Mouse (Mus musculus): ENCODE measurements around the gene Hspa4l. TPM values are rescaled to one million over a fixed set of nuclear protein-coding genes. Genes with fewer than 3 reads are reported as not detected.

The Hspa4l gene
- 3.6 and 6.0 TPM in 2 replicates for polyA plus RNA-seq (2012; rRNA removed)

DNA sequence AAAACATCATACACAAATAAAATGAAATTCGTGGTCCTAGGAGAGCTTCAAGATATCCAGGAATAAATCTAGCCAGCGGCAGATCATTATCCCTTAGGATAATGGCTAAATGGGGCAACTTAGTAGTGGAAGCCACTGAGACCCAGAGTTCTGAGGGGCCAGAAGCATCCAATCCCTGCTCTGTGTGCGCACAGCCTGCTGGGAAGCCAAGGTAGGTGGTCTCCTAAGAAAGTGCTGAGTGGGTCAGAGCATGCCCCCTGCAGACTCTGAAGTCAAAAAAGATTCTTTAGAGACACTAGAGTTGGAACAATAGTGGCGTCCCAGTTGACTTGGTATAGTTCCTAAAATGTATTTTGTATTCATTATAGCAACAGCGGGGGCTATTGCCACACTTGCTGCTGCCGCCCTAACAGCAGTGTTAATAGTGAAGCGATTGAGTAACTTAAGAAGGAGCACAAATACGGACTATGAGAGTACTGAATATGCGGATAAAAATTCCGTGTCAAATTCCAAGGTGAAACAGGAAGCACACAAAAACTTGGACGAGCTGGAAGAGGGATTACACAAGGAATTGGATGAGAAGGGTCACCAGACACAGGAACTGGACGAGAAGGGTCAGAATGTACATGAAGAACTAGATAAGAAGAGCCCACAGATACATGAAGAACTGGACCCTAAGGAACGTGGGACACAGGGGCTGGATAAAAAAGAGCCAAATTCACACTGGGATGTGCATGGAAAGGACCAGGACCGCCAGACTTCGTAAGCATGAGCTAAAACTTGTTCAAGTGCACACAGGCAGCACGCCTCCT lies at the start of gene Hspa4l:
Gene Hspa4l, plus strand, starts transcription at position 472 of the 812 bp plus-strand sequence.
- no peak for DNase-seq (ENCODE audit: low read depth, low spot score)
- 35% methylated on average over 16 of the region's 16 CpGs for WGBS

DNA sequence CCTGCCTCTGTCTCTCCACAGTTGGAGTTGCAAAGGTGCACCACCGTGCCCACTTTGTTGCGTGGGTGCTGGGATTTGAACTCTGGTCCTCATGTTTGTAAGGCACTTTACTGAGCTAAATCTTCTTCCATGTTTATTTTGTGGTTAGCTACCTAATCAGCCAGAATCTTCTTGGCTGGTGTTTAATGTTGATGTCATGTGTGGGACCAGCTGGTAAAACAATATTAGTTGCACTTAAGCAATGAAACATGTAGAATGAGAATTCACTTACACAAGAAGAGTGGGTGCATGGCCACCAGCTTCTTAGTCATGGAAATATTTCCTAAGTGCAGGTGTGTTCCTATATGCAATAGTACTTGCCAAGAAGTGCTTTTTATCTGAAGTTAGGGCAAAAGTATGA lies 49.1 kb upstream of the Hspa4l start:
- 93% methylated on average over 2 of the region's 2 CpGs for WGBS
- no peak for DNase-seq (ENCODE audit: low read depth, low spot score)

DNA sequence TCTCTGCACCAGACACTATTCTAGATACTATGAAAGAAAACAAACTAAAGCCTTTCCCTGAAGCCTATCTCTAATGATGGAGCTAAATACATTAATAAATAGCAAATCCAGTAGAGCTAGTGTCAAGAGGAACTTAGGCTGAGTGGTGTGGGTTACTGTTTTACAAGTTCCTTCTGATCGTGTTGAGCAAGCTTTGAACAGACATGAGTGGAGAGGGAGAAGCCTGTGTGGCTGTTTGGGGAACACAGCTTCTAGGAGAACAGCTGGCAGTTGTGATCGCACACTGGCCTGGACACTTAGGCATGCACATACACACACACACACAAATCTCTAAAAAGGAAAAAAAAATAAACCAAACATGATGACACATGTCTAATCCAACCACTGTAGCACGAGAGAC lies 45.5 kb upstream of the Hspa4l start:
- WGBS = 62% methylated on average over 3 of the region's 3 CpGs
- no peak for DNase-seq (ENCODE audit: low read depth, low spot score)

DNA sequence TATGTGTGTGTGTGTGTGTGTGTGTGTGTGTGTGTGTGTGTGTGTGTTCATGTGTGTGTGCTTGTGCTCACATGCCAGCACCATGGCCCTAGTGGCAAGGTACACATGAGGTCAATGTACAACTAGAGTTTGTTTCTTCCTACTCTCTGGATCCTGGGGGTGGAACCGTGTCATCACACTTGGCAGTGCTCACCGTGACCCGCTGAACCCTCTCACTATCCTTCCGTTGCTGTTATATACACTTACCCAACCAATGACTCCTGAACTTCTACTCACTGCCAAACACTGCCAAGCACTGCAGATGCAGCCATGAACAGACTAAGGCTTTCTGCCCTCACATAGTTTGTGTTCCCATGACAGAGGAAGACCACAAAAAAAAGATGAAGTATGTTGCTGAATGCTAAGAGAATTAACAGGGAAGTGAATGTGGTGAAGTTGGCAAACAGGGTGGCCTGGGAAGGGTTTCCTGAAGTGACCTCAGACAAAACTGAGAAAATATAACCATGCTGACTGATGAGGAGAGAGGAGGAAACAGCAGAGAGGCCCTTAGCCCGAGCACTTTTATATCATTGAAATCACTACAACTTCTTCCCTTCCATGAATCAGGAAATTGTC lies 39.4 kb upstream of the Hspa4l start:
- no peak for DNase-seq (ENCODE audit: low read depth, low spot score)
- WGBS = 12% methylated on average over 5 of the region's 5 CpGs

DNA sequence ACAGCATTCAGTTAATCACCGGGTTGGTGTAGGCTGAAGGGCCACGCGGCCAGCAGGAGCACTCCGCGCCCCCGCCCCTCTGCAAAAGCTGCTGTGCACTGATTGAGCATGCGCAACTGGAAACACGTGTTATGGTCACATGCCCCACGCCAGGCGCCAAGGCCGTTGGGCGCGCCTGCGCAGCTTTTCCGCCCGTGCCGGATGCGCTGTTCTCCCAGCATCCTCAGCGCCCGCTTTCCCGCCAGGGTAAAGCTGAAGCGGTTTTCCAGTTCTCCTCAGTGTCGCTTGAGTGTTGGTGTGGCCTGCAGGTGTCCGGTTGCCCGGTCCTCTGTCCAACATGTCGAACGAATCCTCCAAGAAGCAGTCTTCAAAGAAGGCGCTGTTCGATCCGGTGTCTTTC lies 35.6 kb upstream of the Hspa4l start, which contains the start of gene Slc25a31:
Gene Slc25a31, plus strand, starts transcription at position 201 of the 400 bp plus-strand sequence.
- 95% methylated on average over 30 of the region's 30 CpGs for WGBS
- no peak for DNase-seq (ENCODE audit: low read depth, low spot score)

DNA sequence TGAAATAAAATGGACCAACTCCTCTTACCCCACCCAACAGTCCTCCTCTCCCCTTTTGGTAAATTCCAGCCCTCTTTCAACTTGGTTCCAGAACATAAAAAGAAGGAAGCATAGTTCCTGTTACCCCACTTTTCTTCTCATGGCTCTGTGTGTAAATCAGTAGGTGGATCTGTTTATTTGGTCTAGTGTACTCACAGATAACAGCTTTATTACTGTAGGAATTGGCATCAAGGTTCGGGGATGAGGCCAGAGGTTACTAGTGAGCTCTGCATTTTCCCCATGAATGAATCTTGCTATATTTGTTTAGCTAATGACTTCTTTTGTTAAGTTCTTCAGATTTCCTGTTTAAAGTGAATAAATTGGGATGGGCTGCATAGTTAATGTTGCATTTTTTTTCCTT lies 28.2 kb upstream of the Hspa4l start:
- peak; percentile 53 for DNase-seq (ENCODE audit: low read depth, low spot score)
- WGBS = 9% methylated on average over 1 of the region's 1 CpGs

DNA sequence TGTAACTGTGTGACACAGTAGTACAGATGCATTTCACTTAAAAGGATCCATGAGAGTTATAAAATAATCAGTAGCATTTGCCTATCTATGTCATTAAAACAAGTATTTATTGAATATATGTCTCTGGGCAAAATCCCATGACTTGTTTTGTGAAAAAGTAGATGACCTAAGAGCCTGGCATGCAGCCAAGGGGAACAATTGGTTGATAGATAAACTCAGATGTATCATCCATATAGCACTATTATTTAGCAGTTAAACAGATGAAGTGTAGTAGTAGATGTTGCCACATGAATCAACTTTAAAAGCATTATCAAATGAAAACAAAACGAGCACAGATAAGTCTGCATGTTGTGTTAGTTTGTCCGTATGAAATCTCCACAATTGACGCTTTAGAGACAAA lies 25.3 kb upstream of the Hspa4l start:
- DNase-seq (ENCODE audit: low read depth, low spot score) = no peak
- 56% methylated on average over 3 of the region's 3 CpGs for WGBS

DNA sequence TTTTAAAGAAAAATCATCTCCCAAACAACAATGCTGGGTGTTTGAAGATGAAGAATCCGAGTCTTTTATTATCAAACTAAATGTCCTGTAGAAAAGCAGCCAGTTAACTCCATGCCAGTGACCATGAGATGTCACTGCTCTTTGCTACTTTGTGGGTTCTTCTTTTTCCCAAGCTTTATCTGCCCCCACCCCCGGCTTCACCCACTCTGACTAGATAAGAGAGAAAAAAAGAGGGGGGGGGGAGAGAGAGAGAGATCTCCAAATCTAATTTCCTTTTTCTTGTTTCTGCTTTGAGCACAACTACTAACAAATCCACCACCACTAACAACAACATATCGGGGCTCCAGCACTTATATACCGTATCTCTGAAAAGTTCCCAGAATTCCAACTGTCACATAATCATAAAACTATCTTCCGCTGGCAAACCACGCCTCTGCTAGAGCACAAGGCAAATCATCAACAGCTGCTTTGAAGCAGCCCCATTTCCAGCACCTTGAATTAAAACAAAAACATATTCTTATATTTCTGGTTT lies 5.8 kb upstream of the Hspa4l start:
- no peak for DNase-seq (ENCODE audit: low read depth, low spot score)
- WGBS = 53% methylated on average over 6 of the region's 6 CpGs

DNA sequence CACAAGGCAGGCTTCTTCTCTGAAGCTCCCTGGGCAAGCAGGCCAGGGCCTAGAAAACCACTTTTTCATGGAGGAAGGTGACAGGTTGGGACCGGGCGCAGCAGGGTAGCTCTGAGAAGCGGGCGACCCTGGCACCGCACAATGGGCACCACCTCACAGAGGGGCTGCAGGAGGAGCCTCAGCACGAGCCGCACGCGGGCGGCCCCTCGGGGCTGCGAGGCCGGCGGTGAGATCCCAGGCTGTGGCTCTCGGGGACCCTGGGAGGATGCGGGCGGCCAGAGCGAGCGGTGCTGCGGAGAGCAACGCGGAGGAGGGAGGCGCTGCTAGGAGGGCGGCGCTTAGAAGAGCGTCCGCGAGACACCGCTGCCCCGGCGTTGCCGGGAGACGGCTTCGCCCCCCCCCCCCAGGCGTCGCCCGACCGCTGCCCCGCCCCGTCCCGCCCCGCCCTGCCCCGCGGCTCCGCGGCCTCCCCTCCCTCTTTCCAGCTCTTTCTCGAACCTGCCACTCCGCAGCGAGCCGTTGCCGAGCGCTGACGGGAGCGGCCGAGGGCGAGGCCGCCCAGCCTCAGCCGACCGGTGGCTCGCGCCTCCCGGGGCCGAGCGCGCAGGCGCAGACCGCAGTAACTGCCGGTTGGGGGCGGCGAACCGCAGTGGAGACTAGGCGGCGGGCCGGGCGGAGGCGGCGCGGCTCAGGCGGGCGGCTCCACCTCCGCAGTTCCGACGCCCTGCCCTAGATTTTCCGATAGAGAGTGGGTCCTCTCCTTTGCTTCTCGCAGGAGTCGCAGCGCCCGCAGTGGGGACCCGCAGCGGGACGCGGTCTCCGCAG lies 753 bp downstream of the Hspa4l start:
- WGBS = under 1% methylated on average over 84 of the region's 93 CpGs

DNA sequence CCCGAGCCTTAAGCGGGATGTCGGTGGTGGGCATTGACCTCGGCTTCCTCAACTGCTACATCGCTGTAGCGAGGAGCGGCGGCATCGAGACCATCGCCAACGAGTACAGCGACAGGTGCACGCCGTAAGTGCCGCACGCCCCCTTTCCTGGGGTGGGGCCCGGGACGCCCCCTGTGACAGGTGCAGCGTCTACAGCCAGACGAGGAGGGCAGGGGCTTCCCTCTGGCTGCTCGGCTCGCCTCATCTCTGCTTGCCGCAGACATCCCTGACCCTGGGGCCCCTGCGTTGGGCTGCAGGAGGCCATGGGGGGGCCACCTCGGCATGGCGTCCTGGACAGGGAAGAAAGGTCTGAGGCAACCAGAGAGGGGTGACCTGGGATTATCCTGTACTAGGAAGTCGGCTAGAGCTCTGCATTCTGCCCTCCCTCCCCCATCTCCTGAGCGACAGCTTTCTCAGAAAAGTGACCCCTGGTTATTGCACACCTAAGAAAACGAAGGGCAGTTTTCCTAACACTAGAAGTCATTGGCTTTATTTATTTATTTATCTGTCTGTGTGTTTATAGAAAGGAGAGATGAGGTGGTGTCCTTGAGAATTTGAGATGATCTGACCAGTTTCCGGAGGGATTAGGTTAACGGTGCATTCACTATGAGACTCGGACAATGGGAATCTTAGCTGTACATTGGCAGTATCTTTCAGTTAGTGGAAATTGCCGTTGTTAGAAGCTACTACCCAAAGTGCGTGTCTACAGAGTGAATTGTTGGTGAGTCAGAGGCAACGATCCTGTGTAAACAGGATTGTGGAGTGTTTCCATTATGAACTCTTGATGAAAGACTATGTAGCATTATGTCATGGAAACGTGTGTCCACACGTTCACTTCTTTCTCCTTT lies 1.6 kb downstream of the Hspa4l start:
- DNase-seq (ENCODE audit: low read depth, low spot score) = peak; percentile 44
- WGBS = under 1% methylated on average over 37 of the region's 37 CpGs

More for the DNA sequence above, 753 bp downstream of the Hspa4l start:
- peak; percentile 55 for DNase-seq (ENCODE audit: low read depth, low spot score)

DNA sequence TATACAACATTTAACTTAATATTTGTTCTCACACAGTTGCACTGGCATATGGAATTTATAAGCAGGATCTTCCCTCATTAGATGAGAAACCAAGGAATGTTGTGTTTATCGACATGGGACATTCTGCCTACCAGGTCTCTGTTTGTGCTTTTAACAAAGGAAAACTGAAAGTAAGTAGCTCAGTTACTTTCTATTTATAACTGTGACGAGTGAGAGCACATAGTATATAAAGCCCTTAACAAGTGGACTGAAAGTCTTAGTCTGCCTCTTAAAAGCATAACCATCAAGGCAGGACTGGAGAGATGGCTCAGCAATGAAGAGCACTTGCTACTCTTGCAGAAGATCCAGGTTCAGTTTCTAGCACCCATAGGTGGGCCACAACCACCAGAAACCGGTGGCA lies 16.5 kb downstream of the Hspa4l start:
- 80% methylated on average over 3 of the region's 3 CpGs for WGBS

DNA sequence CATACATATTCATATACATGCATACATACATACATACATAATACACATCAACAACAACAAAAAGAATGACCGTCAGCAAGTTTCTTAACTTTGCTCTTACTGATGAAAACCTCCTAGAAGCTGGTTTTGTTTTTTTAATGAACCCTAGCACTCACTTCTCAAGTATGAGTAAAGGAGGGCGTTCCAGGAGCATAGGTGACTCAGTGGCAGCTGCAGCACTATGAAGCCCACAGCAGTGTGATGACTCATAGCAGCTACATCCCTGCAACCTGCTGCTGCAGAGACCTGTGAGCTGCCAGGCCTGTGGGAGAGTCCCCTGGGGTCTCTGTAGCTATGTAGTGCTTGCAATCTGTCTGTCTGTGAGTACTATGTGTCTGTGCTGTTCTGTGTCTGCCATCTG lies 17.0 kb downstream of the Hspa4l start:
- WGBS = 91% methylated on average over 2 of the region's 2 CpGs
- DNase-seq (ENCODE audit: low read depth, low spot score) = no peak

More for the DNA sequence above, 16.5 kb downstream of the Hspa4l start:
- DNase-seq (ENCODE audit: low read depth, low spot score) = no peak

DNA sequence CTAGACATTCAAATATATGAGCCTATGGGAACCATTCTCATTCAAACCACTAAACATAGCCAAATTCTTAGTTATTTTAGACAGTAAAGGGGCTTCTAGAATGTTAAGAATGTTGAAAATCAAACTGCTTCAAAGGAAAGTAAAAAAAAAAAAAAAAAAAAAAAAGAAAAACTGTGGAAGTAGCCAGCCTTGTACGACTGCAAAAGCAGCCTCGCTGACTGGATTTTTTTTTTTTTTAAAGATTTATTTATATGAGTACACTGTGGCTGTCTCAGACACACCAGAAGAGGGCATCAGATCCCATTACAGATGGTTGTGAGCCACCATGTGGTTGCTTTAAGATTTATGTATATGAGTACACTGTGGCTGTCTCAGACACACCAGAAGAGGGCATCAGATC lies 49.5 kb downstream of the Hspa4l start:
- DNase-seq (ENCODE audit: low read depth, low spot score) = no peak

DNA sequence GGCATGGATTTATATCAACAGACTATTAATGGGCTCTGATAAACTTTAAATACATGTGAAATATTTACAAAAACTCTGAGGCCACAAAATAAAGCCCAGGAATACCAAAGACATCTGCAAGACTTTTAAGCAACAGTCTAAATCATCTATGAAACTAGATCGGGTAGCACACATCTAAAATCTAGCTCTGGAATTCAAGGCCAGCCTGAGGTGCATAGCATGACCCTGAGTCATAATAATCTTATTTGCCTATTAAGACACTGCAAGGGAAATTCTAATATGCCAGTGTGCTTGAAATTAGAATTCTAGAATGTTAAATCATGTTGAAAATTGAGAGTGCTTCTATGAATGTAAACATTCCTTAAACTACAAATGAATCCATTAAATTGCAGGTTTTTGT lies 53.8 kb downstream of the Hspa4l start:
- 61% methylated on average over 1 of the region's 1 CpGs for WGBS
- no peak for DNase-seq (ENCODE audit: low read depth, low spot score)

More for the DNA sequence above, 49.5 kb downstream of the Hspa4l start:
- 69% methylated on average over 2 of the region's 2 CpGs for WGBS

DNA sequence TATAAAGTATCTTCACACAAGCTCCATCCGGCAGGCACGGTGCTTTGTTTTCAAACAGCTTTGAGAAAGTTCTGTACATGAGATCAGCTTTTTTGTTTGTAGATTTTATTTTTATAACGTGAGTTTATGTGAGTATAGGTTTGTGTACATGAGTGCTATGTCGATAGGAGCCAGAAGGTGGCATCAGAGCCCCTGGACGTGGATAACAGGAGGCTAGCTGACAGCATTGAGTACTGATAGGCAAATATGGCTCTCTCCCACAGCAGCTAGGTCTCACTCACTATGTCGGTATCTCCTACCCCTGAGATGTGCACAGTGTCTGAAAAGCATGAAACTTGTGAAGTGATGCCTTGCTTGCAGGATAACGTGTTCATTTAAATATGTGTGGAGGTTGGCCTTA lies 54.2 kb downstream of the Hspa4l start:
- DNase-seq (ENCODE audit: low read depth, low spot score) = peak; percentile 31
- 30% methylated on average over 7 of the region's 7 CpGs for WGBS

DNA sequence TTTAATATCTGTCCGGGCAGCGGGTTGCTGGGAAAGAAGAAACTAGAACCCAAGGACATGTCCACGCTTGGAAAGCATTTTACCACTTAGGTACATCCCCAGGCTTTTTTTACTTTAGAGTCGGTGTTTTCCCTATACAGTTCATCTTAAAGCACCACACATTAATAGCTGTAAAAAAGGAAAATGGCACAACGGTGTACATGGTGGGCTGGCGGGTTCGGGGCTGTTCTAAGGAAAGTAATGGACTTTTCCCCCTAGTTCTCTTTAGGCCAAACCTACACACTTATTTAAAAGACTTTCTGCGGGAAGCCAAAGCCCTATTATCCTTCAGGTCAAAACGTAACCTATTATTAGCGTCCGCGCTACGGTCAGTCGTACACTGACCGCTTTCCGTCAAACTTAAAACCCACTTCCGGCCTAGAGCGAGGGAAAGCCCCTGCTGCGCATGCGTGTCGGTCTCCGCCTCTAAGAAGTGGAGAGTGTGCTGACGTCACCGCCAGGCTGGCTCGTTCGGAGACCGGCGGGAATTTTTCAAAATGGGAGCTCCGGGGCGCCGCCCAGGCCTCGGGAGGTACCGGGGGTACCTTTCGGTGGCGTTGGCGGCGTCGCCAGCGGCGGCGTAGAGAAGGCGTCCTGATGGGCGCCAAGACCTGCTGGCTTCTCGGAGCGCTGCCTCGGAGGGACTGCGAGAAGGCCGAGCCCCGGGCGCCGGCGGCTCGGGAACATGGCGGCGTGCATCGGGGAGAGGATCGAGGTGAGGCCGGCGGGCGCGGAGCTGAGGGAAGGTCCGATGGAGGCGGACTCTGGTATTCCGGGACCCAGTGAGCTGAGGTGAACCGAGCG lies 55.5 kb downstream of the Hspa4l start, which contains the start of gene Plk4:
Gene Plk4, plus strand, starts transcription at position 490 of the 843 bp plus-strand sequence.
- 2% methylated on average over 66 of the region's 66 CpGs for WGBS
- DNase-seq (ENCODE audit: low read depth, low spot score) = peak; percentile 84

DNA sequence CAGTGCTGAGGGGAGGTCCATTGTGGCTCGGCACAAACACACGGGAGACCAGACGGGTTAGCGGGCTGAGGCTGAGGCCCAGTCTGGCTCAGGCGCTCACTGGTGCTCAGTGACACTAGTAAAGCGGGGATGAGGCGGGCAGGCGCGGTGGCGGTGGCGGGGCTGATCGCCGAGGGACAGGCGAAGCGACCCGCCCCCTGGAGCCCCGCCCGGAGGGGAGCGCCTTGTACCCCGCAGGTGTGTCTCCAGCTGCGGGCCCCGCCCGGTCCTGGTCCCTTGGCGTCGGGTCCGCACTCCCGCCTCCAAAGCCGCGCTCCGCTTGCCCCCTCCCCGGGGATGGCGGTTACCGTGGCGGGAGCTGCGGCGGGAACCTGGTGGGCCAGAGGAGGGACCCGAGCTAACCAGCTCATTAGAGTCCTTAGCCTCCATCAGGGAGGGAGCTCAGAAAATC lies 56.1 kb downstream of the Hspa4l start:
- under 1% methylated on average over 27 of the region's 37 CpGs for WGBS
- peak; percentile 6 for DNase-seq (ENCODE audit: low read depth, low spot score)

DNA sequence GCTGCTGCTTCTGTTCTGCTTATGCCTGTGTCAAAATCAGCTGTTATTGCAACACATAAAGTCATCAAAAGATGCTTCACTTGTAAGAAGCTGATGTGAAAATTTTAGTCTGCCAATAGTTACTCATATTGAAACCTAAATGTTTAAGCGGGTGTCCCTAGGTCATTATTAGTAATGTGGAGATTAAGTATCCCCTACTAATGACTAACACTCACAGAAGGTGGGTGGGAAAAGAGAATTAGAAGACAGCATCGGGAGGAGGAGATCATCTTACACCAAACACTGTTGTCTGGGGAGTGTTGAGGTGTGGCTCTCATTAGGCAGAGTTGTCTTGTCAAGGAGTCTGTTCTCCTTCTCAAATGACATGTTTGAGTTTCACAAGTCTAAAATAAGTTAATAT lies 62.6 kb downstream of the Hspa4l start:
- 74% methylated on average over 2 of the region's 2 CpGs for WGBS
- no peak for DNase-seq (ENCODE audit: low read depth, low spot score)
